Mouse (Mus musculus) spleen, adult 18-20 months (tissue): ENCODE results near the gene Rcn1.

Experiments
- DNase-seq, 2 experiments: peaks; one replicate each; pipeline ENCODE4 v3.0.0; 2022; ENCODE audit warnings: mixed read lengths in 2 of 2

Gene Rcn1

GRCm38 (mm10) chr2:105392514-105392913 is 6.6 kb downstream of the Rcn1 start:
- DNase-seq, result no peak

DNA sequence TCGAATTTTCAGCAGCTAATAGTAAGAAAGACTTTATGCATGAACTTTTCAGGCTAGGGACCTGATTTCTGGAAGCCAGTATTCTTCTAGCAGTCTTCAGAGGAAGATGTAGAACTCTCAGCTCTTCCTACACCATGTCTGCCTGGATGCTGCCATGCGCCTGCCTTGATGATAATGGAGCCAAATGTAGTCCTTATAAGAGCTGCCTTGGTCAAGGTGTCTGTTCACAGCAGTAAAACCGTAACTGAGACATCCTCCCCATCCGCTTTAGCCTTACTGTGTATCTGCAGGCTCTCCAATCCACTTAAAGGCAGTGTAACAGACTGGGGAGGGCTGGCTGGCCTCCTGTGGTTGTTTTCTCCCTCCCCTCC is 7.7 kb downstream of the Rcn1 start:
- no peak for DNase-seq

DNA sequence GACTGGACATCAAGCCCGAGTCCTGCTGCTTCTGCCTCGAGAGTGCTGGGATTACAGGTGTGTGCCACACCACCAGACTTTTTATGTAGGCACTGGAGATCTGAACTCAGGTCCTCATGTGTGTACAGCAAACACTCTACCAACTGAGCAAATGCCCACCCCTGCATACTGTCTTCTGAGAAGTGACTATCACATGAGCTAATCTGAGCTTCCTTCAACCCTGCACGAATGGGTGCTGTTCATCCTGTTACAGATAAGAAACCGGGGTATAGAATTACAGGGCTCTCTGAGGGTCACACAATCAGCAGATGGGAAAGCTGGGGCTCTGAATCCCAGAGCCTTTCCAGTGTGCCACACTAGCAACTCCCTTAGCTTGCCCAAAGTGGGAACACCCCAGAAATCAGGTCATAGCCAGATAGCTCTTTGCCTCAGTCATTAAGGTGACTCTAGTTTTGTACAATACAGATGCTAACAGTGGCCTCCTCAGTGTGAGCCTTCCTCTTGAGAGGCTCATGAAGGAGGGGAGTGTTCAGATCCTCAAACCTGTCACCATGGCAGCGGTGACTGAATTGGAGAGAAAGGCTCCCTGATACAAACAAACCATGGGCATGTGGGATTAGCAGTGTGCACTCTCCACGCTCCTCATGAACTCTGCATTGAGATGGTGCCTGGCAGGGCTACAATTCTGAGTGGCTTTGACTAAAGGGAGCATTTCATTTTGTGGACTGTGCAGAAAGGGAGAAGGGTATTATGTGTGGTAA is 8.3 kb downstream of the Rcn1 start:
- no peak for DNase-seq

- DNase-seq, result no peak
Measured at GRCm38 (mm10) chr2:105389007-105389890, 9.9 kb downstream of the Rcn1 start.

DNA sequence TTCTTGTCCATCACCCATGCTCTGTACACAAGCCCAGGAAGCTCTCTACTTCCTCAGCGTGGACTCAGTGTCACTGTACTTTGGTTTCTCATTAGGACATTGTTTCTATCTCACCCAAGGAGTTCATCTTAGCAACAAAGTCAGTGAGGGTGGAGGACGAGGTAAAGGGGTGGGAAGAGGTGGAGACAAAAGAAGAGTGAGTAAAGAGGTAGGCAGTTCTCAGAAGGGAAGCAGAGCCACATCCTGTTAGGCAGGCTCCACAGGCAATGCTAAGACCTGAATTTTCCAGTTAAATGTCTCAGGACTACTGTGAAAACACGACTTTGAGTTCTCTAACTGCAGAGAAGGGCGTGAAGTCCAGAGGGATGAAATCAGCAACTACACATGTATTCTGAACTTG is 12.7 kb downstream of the Rcn1 start:
- DNase-seq, result no peak

DNA sequence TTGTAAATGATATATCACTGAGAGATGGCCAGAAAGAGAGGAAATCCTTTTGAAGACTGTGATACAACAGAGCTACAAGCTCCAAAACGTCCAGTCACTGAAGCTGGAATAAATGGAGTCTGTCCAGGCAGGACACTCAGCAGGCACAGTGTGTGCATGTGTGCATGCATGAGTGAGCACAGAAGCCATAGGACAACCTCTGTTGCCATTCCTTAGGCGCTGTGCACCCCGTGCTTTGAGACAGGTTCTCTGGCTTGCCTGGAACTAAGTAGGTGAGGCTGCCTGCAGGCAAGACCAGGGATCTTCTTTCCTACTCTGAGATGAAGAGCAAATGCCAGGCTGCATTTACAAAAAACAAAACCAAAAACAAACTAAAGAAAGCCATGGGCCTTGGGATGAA is 14.1 kb downstream of the Rcn1 start:
- DNase-seq, result no peak

- DNase-seq, result no peak
Measured at GRCm38 (mm10) chr2:105383063-105383462, 16.1 kb downstream of the Rcn1 start.

DNA sequence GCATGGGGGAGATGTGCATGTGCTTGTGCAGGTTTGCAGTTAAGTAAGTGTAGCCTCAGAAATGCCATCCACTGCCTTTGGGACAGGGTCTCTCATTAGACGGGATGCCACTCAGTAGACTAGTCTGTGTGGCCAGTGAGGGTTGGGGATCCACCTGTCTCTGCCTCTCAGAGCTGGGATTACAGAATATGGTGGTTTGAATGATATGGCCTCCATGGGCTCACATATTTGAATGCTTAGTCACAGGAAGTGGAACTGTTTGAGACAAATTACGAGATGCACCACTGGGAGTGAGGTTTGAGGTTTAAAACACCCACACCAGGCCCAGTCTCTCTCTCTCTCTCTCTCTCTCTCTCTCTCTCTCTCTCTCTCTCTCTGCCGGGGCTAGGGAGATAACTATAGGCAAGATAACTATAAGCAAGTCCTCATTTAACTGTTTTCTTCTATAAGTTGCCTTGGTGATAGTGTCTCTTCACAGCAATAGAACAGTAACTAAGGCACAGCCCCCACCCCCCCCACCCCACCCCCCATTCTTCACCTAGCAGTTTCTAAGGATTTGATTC is 18.3 kb downstream of the Rcn1 start:
- DNase-seq, result no peak

- DNase-seq, result no peak
Measured at GRCm38 (mm10) chr2:105379682-105380081, 19.4 kb downstream of the Rcn1 start.

GRCm38 (mm10) chr2:105375705-105376104 is 23.4 kb downstream of the Rcn1 start:
- DNase-seq, result no peak

- no peak for DNase-seq
Measured at GRCm38 (mm10) chr2:105375261-105375660, 23.9 kb downstream of the Rcn1 start.

- DNase-seq, result no peak
Measured at GRCm38 (mm10) chr2:105373658-105374057, 25.5 kb downstream of the Rcn1 start.

- no peak for DNase-seq
Measured at GRCm38 (mm10) chr2:105372727-105373126, 26.4 kb downstream of the Rcn1 start.

- DNase-seq, result no peak
Measured at GRCm38 (mm10) chr2:105372156-105372555, 27.0 kb downstream of the Rcn1 start.

DNA sequence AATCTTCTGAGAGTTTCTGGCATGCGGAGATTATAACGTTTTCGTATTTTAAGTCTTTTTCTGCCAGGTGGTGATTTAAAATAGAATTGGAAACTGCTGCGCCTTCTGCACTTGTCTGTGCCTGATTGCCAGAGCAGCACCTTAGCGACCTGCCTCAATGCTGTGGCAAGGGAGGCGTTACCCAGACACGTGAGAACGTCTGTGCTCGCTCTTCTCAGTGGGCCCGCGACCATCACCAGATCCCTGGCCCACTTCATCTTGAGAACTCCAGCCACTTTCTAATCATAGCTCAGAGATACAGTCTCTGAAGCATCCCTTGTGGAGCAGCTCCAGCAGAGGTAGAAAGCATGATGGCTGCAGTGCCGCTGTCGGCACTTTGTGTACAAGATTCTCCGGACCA is 28.4 kb downstream of the Rcn1 start:
- DNase-seq, result no peak

DNA sequence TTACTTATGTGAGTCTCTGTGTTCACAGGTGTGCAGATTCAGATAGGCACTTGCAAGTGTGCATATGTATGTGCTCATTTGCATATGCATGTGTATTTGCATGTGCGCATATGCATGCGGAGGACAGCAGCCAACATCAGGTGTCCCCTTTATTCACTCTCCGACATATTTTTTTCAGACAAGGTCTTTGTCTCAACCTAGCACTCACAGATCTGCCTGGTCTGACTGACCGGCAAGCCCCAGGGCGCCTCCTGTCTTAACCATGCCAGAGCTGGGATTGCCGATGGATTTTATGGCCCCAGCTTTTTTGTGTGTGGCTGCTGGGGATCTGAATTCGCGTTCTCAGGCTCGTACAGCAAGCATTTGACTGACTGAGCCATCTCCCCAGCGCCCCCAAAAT is 28.9 kb downstream of the Rcn1 start:
- no peak for DNase-seq

DNA sequence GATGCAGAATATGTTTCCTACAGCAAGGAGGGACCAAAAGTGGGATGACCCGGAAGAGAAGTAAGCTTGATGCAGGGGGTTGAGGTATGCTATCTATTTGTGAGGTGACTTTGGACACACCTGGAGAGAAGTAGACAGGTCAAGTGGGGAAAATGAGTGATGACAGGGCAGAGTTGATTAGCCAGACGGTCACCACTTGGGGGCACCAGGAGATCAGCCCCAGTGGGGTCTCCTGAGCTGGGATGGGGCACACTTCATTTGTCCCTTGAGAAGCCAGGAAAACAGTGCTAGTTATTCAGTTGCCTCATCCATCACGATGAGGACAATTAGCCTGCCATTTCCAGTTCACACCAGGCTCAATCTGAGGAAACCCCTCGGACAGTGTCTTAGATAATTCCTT is 31.5 kb downstream of the Rcn1 start:
- no peak for DNase-seq

- DNase-seq, result no peak
Measured at GRCm38 (mm10) chr2:105358040-105358439, 41.1 kb downstream of the Rcn1 start.

DNA sequence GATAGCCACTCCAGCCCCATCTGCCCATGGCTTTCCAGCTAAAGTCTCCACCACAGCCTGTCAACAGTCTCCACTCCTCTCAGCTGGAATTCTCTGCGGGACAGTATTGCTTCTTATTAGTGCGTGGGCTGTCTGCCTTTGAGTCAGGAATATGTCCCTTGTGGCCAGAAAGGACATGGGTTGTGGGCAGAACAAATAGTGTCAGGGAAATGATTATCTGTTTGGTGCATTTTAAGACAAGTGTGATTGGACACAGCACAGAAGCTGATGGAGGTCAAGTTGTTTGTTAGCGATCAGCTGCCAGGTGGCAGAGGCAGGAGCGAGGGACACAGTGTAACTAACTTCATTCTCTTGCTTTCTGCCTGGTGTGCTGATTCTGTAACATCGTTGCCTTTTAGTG is 42.3 kb downstream of the Rcn1 start:
- DNase-seq, result no peak

DNA sequence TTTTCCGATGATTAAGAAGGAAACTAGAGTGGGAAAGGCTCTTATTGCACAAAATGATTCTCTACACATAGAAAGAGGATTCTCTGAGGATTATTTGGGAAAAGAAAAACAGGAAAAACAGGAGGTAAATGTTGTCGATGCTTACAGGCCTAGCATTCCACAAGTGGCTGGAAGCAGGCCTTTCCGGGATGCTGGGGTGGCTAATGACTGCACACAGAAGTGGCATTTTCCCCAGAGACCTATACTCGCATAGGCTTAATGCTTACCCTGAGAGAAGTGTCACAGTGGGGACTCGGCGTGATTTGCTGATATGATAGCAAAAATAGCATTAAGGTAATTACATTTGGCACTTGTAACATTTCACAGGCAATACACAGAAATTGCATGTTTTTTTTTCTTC is 50.2 kb downstream of the Rcn1 start:
- no peak for DNase-seq

GRCm38 (mm10) chr2:105339993-105340392 is 59.1 kb downstream of the Rcn1 start:
- no peak for DNase-seq

DNA sequence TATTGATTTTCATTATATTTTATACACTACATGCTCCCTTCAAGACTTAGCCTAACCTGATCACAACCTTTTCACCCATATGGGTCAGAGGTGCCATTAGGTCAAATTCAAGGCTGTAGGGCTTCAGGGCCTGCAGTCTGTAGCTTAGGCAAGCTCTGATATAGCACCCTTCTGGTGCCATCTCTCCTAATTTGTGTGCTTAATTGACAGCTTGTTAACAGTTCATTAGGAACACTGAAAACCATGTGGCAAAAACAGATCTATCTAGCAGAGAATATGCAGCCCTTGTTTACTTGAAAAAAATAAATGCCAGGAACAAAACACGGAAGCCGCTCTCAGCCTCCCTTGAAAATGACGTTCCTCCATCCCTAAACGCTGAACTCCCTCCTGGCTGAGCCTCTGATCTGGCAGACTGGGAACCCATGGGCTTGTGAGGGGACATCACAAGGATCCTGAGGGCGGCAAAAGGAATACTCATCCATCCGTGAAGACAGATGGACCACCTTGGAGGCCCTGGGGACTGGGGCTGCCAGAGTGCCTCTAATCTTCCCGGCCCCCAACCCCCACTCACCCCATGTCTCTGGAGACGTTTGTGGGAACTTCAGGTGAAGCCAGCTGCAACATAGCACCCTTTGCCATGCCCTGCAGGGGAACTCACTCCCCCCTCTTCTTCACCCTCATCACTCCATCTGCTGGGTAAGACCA is 61.8 kb downstream of the Rcn1 start:
- DNase-seq, result no peak

- DNase-seq, result no peak
Measured at GRCm38 (mm10) chr2:105336314-105337027, 62.6 kb downstream of the Rcn1 start.
